Mouse (Mus musculus) liver, postnatal 0 days (tissue): ENCODE data around the gene Copz1.

ENCODE experiments used
- CTCF ChIP-seq: sonication (generic); IDR thresholded peaks from 2 replicates; pipeline ENCODE4 v1.5.1; 2016; ENCODE audit warnings: antibody characterized with exemption, low read depth
- EP300 ChIP-seq: IDR thresholded peaks from 2 replicates; pipeline ENCODE4 v1.6.1; 2016; ENCODE audit warnings: antibody characterized with exemption, low read depth, mild to moderate bottlenecking

GRCm38 (mm10) chr15:103284647-103285046 lies 12.1 kb downstream of the Copz1 start:
- TF ChIP-seq CTCF (peak; percentile 25; the same call in 1 of the 2 replicates), EP300 (no peak)
